Mouse (Mus musculus): ENCODE results near the gene Ank. TPM values are rescaled to one million over a fixed set of nuclear protein-coding genes. Genes with fewer than 3 reads are reported as not detected.

Ank gene
- total RNA-seq, 1 experiment: 12.0 TPM

DNA sequence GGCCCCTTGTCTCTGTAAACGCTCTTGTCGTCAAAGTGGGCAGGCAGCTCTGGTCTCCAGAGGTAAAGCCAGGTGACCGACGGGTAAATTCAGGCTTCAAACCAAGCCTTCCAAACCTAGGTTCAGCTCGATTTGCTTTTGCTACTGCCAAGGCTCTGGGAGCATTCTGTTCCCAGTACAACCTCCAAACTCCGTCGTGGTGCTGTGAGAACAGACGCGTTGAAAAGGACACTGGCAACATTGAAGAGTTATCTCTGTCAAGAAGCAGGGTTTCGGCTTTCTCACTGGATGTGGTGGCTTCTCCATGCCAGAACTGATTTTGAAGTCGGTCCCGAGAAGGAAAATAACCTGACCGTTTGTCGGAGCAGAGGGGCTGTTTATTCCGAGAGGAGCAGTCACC is 9.5 kb downstream of the Ank start:
- Histone ChIP-seq H3K9me3 (ENCODE audit: control insufficient read depth, insufficient read depth, low read depth, low read length) (no peaks in the 10 kb centered on the region), H3K27ac (ENCODE audit: insufficient read depth, low read depth, low read length, poor library complexity, severe bottlenecking) (no peak overlapping the region), H3K9ac (ENCODE audit: insufficient read depth, low read depth, low read length, poor library complexity, severe bottlenecking) (peak overlapping the region; percentile 21; the same call in 1 of the 2 replicates), H3K4me1 (ENCODE audit: control insufficient read depth in 2 of 2, insufficient read depth in 2 of 2, low read length in 2 of 2, poor library complexity in 1 of 2) (peaks cover 0 to 17% of the 10 kb centered on the region in 2 experiments; a peak in 2 of 4 replicates), H3K36me3 (ENCODE audit: control insufficient read depth, insufficient read depth, low read length, poor library complexity, severe bottlenecking) (no peaks in the 10 kb centered on the region), H3K4me3 (ENCODE audit: insufficient read depth in 1 of 2, low read depth in 1 of 2, low read length in 2 of 2, poor library complexity in 1 of 2, severe bottlenecking in 1 of 2) (peak overlapping the region; percentile 7 to 47; a peak in 3 of 4 replicates)
- TF ChIP-seq CHD2 (IDR thresholded peaks at IDR 0.05; ENCODE audit: low read depth, low read length): no peak
- TF ChIP-seq HCFC1 (IDR thresholded peaks at IDR 0.05; ENCODE audit: borderline replicate concordance, insufficient read depth, low read length): no peak
- no peak for TF ChIP-seq MAFK (IDR thresholded peaks at IDR 0.05; ENCODE audit: insufficient read depth, low read depth, low read length)
- TF ChIP-seq ZC3H11A (IDR thresholded peaks at IDR 0.05; ENCODE audit: borderline replicate concordance, low read depth, low read length): no peak
- no peak for TF ChIP-seq ZNF384 (IDR thresholded peaks at IDR 0.05; ENCODE audit: low read depth, low read length)
- in situ Hi-C loops (cut with MboI; ENCODE audit: low sequenced_read_pairs in 2 of 2, unreplicated experiment in 2 of 2): no loop called here
- no peak for DNase-seq (ENCODE audit: low read depth, low spot score)

DNA sequence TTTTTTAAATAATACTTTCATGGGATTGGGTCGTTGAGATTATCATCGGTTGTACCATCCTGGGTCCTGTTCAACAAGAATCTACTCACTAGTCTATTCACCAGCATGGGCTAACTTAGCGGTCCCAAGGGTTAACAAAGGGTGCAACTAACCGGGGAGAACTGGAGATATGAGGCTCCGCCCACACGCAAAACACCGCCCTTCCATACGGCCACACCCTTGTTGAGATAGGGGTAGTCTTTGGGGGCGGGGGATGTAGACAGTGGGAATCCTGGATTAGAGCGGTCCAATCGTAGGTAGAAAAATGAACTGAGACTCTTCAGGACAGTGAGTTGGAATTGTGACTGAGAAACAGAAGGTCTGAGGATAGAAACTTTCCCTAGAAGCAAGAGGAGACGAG is 10.2 kb downstream of the Ank start:
- in situ Hi-C loops (cut with MboI; ENCODE audit: low sequenced_read_pairs in 2 of 2, unreplicated experiment in 2 of 2): no loop called here
- H3K9ac ChIP-seq (ENCODE audit: insufficient read depth, low read depth, low read length, poor library complexity, severe bottlenecking): no peak overlapping the region
- H3K36me3 ChIP-seq (ENCODE audit: control insufficient read depth, insufficient read depth, low read length, poor library complexity, severe bottlenecking): no peaks in the 10 kb centered on the region
- no peak for TF ChIP-seq ZNF384 (IDR thresholded peaks at IDR 0.05; ENCODE audit: low read depth, low read length)
- no peak overlapping the region for H3K27ac ChIP-seq (ENCODE audit: insufficient read depth, low read depth, low read length, poor library complexity, severe bottlenecking)
- peak overlapping the region; percentile 7 to 47; a peak in 2 of 4 replicates for H3K4me3 ChIP-seq (ENCODE audit: insufficient read depth in 1 of 2, low read depth in 1 of 2, low read length in 2 of 2, poor library complexity in 1 of 2, severe bottlenecking in 1 of 2)
- peaks cover 0 to 17% of the 10 kb centered on the region in 2 experiments; a peak in 2 of 4 replicates for H3K4me1 ChIP-seq (ENCODE audit: control insufficient read depth in 2 of 2, insufficient read depth in 2 of 2, low read length in 2 of 2, poor library complexity in 1 of 2)
- no peak for DNase-seq (ENCODE audit: low read depth, low spot score)
- H3K9me3 ChIP-seq (ENCODE audit: control insufficient read depth, insufficient read depth, low read depth, low read length): no peaks in the 10 kb centered on the region

DNA sequence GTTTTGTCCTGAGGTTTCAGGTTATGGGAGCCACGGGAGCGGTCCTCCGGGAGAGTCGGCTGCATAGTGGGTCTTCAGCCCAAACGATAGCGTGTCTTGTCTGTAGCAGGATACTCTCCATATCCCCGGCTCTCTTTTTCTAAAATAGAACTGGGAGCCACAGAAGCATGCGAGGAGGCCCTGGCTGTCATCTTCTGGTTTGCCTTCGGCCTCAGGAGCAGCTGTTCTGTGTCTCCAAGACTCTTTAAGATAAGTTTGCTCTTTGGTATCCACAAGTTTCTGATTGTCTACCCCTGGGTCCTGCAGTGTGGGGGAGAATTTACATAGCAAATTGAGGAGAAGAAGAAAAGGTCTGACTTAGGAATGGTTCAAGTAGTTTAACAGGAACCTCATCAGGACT is 10.7 kb downstream of the Ank start:
- DNase-seq (ENCODE audit: low read depth, low spot score): no peak
- peaks cover 0 to 17% of the 10 kb centered on the region in 2 experiments; a peak in 2 of 4 replicates for H3K4me1 ChIP-seq (ENCODE audit: control insufficient read depth in 2 of 2, insufficient read depth in 2 of 2, low read length in 2 of 2, poor library complexity in 1 of 2)
- no peaks in the 10 kb centered on the region for H3K36me3 ChIP-seq (ENCODE audit: control insufficient read depth, insufficient read depth, low read length, poor library complexity, severe bottlenecking)
- H3K9me3 ChIP-seq (ENCODE audit: control insufficient read depth, insufficient read depth, low read depth, low read length): no peaks in the 10 kb centered on the region
- no peak overlapping the region for H3K4me3 ChIP-seq (ENCODE audit: insufficient read depth in 1 of 2, low read depth in 1 of 2, low read length in 2 of 2, poor library complexity in 1 of 2, severe bottlenecking in 1 of 2)
- in situ Hi-C loops (cut with MboI; ENCODE audit: low sequenced_read_pairs in 2 of 2, unreplicated experiment in 2 of 2): no loop called here
- no peak overlapping the region for H3K9ac ChIP-seq (ENCODE audit: insufficient read depth, low read depth, low read length, poor library complexity, severe bottlenecking)
- H3K27ac ChIP-seq (ENCODE audit: insufficient read depth, low read depth, low read length, poor library complexity, severe bottlenecking): no peak overlapping the region
- TF ChIP-seq HCFC1 (IDR thresholded peaks at IDR 0.05; ENCODE audit: borderline replicate concordance, insufficient read depth, low read length): no peak

DNA sequence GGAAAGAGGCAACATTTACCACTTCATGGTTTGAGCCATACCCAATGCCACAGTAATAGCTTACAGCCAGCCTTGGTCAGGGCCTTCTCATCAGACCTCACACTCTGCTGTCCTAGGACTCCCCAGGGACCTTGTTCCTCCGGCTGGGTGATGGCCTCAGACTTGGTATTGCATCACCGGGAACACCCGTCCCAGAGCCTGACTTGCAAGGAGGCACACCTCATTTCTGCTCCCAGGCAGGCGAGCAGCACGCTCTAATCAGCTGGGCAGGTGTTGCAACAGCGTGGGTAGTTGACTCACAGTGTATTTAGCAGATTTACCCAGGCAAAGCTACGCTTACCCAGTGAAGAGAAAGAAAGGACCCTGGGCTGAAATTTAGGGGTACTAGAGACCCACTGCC is 11.2 kb downstream of the Ank start:
- DNase-seq (ENCODE audit: low read depth, low spot score): no peak
- Histone ChIP-seq H3K9me3 (ENCODE audit: control insufficient read depth, insufficient read depth, low read depth, low read length) (no peaks in the 10 kb centered on the region), H3K4me3 (ENCODE audit: insufficient read depth in 1 of 2, low read depth in 1 of 2, low read length in 2 of 2, poor library complexity in 1 of 2, severe bottlenecking in 1 of 2) (no peak overlapping the region), H3K4me1 (ENCODE audit: control insufficient read depth in 2 of 2, insufficient read depth in 2 of 2, low read length in 2 of 2, poor library complexity in 1 of 2) (peaks cover 0 to 17% of the 10 kb centered on the region in 2 experiments; a peak in 2 of 4 replicates), H3K27ac (ENCODE audit: insufficient read depth, low read depth, low read length, poor library complexity, severe bottlenecking) (no peak overlapping the region), H3K36me3 (ENCODE audit: control insufficient read depth, insufficient read depth, low read length, poor library complexity, severe bottlenecking) (no peaks in the 10 kb centered on the region), H3K9ac (ENCODE audit: insufficient read depth, low read depth, low read length, poor library complexity, severe bottlenecking) (no peak overlapping the region)
- TF ChIP-seq HCFC1 (IDR thresholded peaks at IDR 0.05; ENCODE audit: borderline replicate concordance, insufficient read depth, low read length) (no peak), ZC3H11A (IDR thresholded peaks at IDR 0.05; ENCODE audit: borderline replicate concordance, low read depth, low read length) (no peak), CHD2 (IDR thresholded peaks at IDR 0.05; ENCODE audit: low read depth, low read length) (no peak), MAFK (IDR thresholded peaks at IDR 0.05; ENCODE audit: insufficient read depth, low read depth, low read length) (no peak), ZNF384 (IDR thresholded peaks at IDR 0.05; ENCODE audit: low read depth, low read length) (no peak)
- in situ Hi-C loops (cut with MboI; ENCODE audit: low sequenced_read_pairs in 2 of 2, unreplicated experiment in 2 of 2): no loop called here

DNA sequence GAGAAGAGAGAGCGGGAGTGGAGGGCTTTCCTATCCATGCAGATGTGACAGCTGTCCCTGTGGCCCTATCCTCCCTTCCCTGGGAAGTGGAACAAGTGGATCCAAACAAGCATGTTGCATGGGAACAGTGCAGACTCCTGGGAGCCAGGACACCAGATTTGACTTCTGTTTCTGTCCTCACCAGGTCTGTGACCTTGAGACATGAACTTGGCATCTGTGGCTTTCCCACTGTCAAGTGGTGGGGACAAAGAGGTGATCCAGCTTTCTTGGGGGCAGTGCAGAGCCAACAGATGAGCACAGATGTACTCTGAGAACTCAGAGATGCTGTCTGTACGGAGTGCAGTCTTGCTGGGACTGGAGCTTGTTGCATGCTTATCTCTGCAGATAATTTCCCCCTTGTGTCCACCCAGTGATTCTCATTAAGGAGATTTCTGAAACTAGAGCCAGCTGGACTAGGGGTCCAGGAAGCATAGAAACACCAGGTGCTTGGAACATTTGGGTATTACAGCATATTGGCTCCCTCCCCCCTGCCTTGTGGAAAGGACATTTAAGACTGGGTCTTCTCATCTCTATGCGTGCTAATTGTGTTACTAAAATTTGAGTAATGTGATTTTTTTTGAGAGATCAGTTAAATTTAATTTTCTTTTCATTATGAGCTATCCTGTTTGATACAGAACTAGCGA is 14.0 kb downstream of the Ank start:
- TF ChIP-seq ZNF384 (IDR thresholded peaks at IDR 0.05; ENCODE audit: low read depth, low read length): no peak
- no peak for TF ChIP-seq HCFC1 (IDR thresholded peaks at IDR 0.05; ENCODE audit: borderline replicate concordance, insufficient read depth, low read length)
- TF ChIP-seq CHD2 (IDR thresholded peaks at IDR 0.05; ENCODE audit: low read depth, low read length): no peak
- no peak for TF ChIP-seq ZC3H11A (IDR thresholded peaks at IDR 0.05; ENCODE audit: borderline replicate concordance, low read depth, low read length)
- TF ChIP-seq MAFK (IDR thresholded peaks at IDR 0.05; ENCODE audit: insufficient read depth, low read depth, low read length): no peak
- Histone ChIP-seq H3K36me3 (ENCODE audit: control insufficient read depth, insufficient read depth, low read length, poor library complexity, severe bottlenecking) (no peaks in the 10 kb centered on the region), H3K9ac (ENCODE audit: insufficient read depth, low read depth, low read length, poor library complexity, severe bottlenecking) (no peak overlapping the region), H3K27ac (ENCODE audit: insufficient read depth, low read depth, low read length, poor library complexity, severe bottlenecking) (no peak overlapping the region), H3K4me1 (ENCODE audit: control insufficient read depth in 2 of 2, insufficient read depth in 2 of 2, low read length in 2 of 2, poor library complexity in 1 of 2) (peaks cover 0 to 27% of the 10 kb centered on the region in 2 experiments; a peak in 2 of 4 replicates), H3K4me3 (ENCODE audit: insufficient read depth in 1 of 2, low read depth in 1 of 2, low read length in 2 of 2, poor library complexity in 1 of 2, severe bottlenecking in 1 of 2) (no peak overlapping the region), H3K9me3 (ENCODE audit: control insufficient read depth, insufficient read depth, low read depth, low read length) (no peaks in the 10 kb centered on the region)
- DNase-seq (ENCODE audit: low read depth, low spot score): no peak
- in situ Hi-C loops (cut with MboI; ENCODE audit: low sequenced_read_pairs in 2 of 2, unreplicated experiment in 2 of 2): no loop called here

Data from ES-E14 (cell line).